Mouse (Mus musculus) G1E (cell line): ENCODE results near the gene Hoxa9.

ENCODE experiments used
- CTCF ChIP-seq: IDR thresholded peaks from 2 replicates; pipeline ENCODE4 v1.5.1; 2012; ENCODE audit warnings: low read depth, low read length, inconsistent platforms, mixed read lengths
- GATA1 ChIP-seq: IDR thresholded peaks from 2 replicates; pipeline ENCODE4 v1.6.1; 2012; ENCODE audit warnings: borderline replicate concordance, low read length, inconsistent platforms, mixed read lengths
- GATA2 ChIP-seq: IDR thresholded peaks from 2 replicates; pipeline ENCODE4 v1.6.1; 2012; ENCODE audit warnings: low read depth, low read length, inconsistent platforms, borderline replicate concordance
- POLR2AphosphoS5 ChIP-seq: IDR thresholded peaks from 2 replicates; pipeline ENCODE4 v1.6.1; 2012; ENCODE audit warnings: low read depth, low read length, inconsistent platforms; ENCODE audit not compliant: insufficient replicate concordance
- TAL1 ChIP-seq: conservative IDR thresholded peaks from 2 replicates; pipeline ENCODE4 v1.6.1; 2012; ENCODE audit warnings: low read depth, low read length, inconsistent platforms, mixed read lengths

DNA sequence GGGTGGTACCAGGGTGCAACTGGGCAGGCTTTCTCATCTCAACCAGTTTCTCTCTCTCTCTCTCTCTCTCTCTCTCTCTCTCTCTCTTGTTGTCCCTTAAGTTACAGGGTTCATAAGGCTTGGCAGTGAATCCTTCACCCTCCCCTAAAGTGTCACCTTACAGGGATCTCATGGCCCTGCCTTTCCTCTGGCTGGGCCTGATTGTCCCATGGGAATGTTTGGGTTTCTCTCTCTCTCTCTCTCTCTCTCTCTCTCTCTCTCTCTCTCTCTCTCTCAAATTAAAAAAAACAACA, 23.3 kb downstream of the Hoxa9 start:
- TF ChIP-seq CTCF (no peak), GATA2 (no peak), POLR2AphosphoS5 (no peak), TAL1 (no peak), GATA1 (no peak)
